Mouse (Mus musculus) layer of hippocampus, postnatal 10 days (tissue): Measurements from ENCODE around the gene Ticrr. TPM values are rescaled to one million over a fixed set of nuclear protein-coding genes. Genes with fewer than 3 reads are reported as not detected.
A peak's percentile ranks its signal among the peaks of the same experiment; 100 is the strongest.

Source experiments
- DNase-seq, 2 experiments: peaks; one replicate each; pipeline ENCODE4 v3.0.0; 2021; ENCODE audit warnings: low spot score in 2 of 2
- long read RNA-seq: library from polyadenylated mRNA; stranded (forward); transcript quantifications from one replicate; pipeline ENCODE4 v2.0.0, GENCODE M21; 2023
- total RNA-seq, 2 experiments: library from RNA; stranded (reverse); gene quantifications; 2 replicates each; pipeline ENCODE4 v1.2.3; 2021

Ticrr gene
- total RNA-seq = 1 to 10 TPM in 1 of 2 experiments, under 1 TPM in 1; 0.96 to 1.3 TPM
- long read RNA-seq, partial matches to known transcripts = 1 of 1 reads
- long read RNA-seq, other reads (novel, unspliced or antisense) = 0 of 1 reads

DNA sequence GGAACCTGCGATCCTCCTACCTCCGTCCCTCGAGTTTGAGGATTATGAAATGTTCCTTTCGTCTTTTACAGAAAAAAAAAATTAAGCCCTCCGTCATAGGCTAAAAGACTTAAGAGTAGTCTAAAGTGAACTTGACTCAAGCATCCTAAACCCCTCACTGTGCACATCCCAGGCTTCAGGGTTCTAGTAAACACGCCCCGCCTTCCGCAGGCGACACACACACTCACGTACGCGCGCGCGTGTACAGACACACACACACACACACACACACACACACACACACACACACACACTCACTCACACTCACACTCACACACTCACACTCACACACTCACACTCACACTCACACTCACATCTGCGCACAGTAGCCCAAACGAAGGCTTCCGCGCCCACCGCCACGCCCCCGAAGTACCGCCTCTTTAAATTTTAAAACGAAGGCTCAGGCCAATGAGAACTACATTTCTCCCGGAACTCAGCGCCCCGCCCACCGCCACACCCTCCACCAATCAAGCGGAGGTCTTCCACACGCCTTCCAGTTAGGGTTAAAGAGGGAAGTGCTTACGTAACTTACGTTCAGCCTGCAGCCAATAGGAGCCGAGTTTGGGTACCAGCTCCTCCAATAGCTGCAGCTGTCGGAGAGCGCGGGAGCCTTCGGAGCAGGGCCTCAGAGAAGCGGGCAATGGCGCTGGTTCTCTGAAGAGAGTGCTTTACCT, at the start of gene Ticrr:
Gene Ticrr, plus strand, starts transcription at position 619 of the 713 bp plus-strand sequence.
- peak; percentile 93 to 95 for DNase-seq

DNA sequence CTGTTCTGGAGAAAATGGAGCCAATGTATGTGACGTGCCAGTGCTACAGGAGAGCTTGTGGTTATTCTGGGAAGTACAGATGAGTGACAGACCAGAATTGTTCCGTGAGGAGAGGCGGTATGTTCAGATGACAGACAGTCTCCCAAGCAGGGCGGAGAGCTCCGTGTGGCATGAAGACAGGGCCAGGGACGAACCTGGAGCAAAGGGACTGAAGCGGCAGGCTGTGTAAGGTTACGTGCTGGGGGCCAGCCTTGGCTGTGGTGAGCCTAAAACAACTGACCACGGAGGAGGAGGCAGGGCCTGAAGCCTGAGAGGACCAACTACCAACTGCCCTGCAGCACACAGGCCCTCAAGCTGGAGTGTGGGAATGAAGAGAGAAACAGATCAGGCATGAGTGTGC, 48.1 kb upstream of the Ticrr start:
- no peak for DNase-seq

DNA sequence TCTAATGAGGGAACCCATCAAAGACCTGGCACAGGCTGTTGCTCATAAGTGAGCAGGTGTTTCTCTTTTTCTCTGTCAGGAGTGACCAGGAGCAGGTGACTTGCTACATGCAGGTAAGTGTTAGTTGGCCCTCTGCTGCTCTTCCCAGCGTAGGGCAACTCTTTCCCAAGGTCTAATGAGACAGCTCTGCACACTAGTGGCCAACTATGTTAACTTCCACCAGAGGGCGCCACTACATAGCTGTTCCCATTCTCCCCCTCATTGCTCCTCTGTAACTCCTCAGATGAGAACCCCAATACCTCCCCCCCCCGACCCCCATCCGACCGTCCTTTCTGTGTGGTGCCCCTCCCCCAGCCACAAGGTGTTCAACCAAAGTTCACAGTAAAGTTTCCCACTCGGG, 47.2 kb upstream of the Ticrr start:
- peak; percentile 79 to 80 for DNase-seq

DNA sequence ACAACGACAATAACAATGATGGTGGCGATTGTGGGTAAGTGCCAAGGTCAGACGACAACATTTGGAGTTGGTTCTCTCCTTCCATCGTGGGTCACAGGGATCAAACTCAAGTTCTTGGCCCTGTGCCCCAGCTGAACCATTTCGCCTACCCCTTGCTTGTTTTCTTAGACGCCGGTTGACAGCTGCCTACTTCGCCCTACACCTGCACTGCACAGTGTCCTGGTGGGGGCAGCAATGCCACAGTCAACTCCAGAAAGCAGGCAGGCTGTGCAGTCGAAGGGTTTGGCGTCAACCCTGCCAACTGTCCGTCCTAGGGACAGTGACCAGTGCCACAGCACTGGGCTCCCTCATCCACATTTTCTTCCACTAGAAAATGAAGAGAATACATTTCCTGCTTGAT, 46.7 kb upstream of the Ticrr start:
- DNase-seq = peak in 1 of 2 experiments; percentile 16

DNA sequence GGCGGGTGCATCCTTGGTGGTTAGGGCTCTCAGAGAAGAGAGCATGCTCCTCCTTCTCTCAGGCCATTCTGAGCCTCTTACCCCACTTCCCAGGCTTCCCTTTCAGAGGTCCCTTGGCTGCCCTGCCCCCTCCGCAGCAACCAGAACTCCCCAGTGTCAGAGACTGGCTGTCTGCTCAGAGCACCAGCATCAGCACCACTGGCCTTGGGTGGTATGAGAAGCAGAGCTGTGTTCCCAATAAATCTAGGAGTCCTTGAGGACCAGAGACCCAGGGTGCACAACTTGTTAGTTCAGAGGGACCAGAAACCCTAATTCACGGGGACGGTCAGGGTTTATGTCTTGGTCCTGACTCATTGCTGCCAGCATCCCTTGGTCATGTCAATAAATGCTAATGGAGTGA, 45.0 kb upstream of the Ticrr start:
- DNase-seq = no peak

DNA sequence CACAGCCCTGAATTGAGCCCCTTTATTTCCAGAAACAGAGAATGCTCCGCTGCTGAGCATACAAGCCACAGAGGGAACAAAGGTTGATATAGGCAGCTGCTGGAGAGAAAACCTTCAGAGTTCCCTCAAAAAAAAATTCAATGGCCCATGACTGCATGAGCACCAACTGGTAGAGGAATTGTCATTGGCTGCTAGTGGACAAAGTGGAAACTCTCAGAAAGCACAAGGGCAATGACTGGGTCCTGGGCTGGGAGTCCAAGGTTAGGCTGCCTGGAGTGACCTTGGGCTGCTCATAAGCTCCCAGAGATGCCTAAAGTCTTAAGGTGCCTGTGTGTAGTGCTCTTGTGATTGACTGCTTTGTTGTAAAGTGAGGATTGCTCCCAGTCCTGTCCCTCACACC, 44.1 kb upstream of the Ticrr start:
- DNase-seq = no peak

DNA sequence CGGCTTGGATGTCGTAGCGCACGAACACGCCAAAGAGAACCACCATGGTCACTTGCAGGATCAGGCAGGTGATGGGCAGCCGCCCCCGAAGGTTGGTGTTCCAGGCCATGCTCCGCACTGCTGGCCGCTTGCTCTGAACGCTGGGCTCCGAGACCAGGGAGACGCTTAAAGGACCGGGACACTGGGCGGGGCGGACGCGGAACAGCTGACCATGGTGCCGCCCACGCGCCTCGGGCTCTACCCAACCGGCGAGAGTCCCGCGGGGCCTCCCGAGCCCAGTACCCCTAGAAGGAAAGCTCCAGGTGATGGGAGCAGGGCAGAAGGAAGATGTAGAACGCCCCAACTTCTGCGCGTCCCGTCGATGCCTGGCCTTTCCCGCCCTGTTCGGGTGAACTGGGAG, 42.6 kb upstream of the Ticrr start, which contains the start of gene Rhcg:
Gene Rhcg, minus strand, starts transcription at position 240 of the 400 bp plus-strand sequence.
- DNase-seq = no peak

DNA sequence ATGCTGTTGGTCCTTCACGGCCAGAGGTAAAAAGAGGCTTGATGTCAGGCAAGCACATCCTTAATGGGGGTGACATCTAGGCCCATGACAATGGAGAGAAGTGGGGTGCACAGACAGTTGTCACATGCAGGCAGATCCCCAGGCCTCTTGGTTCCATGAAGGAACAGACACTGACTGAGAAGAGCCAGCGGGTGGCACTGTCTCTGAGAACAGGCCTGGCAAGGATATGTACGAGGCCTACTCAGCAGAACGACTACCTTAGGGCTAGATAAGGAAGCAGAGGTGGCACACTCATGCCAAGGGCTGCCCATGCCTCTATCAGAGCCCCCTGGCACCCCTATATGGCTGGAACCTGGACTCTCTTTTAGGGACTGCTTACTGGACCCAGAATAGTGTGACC, 40.5 kb upstream of the Ticrr start:
- DNase-seq = no peak

DNA sequence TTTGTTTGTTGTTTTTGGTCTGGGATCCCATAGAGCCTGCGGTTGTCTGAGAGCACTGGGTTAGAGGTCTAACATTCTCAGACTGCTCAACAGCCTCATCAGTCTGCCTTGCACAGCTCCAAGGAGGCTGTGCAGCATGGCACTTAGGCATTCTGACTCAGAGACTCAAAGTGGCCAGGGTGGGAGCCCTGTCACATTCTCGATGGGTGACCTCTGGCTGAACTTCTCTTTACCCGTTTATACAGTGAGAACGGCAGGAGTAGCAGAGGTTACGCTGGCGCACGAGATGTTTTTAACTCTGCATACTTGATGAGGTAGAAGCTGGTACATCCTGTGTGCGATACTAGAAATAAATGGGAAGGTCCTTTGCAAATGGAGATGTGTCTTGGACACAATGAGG, 36.9 kb upstream of the Ticrr start:
- no peak for DNase-seq

DNA sequence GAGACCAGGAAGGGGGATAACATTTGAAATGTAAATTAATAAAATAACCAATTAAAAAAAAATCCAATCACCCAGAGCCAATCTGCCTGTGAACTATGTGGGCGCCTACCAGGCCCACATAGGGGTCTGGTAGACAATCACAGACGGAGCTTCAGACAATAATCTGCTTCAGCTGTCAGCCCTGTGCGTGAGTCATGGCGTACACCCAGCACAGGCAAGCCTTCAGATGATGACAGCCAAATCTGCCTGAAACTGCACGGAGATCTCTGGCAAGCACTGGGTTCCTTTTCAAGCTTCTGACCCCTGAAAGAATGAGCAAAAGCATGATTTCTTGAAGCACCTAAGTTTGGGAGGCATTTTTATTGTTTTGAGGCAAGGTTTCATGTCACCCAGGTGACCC, 33.8 kb upstream of the Ticrr start:
- DNase-seq = no peak

DNA sequence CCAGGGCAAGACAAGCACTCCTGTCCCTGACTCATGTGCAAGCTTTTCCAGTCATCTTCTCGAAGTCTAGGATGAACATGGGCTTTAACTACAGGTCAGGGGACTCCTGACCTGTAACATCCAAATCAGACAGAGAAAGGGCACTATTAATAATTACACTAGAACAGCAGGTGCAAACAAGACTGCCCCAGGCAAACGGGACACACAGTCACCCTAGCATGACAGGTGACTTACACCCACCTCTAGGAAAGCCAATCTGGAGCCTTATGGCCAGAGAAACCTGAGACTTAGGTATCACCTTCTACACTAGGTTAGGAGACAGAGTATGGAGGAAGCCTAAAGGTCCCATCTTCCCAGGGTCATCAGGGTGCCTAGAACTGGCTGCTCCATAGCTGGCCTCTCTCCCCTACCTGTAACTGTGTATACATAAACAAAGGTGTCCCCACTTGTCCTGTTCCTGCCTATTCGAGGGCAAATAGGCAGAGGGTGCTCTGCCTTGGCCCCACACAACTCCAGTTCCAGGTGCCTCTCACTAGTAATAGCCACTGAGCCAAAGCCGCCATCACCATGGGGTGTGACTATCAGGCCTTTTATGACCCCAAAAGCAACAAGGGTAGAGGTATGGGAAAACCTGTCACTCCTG, 31.6 kb upstream of the Ticrr start:
- no peak for DNase-seq

DNA sequence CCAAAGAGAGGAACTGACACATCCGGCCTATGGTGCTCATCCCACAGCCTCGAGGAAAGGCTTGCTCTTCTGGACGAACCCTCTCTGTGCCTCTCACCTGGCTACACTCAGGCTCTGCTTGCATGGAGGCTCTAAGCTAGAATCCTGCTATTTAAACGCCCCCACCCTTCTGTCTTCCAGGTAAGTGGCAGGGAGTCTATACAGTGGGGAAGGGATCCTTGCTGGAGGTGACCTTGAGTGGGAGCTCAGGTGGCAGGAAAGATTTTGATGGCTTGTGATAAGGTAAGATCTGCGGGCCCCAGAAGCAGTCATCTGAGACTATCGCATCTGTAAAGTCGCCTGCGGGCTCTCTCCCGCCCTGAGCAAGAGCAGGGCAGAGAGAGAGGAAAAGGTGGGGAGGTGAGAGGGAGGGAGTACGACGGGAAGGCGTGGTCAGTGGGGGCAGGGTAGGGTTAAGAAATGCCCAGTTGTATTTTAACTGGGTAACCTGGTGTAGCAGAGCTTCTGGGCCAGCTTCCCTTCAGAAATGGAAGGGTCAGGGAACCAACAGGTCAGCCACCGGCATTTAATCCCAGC, 28.1 kb upstream of the Ticrr start:
- no peak for DNase-seq

DNA sequence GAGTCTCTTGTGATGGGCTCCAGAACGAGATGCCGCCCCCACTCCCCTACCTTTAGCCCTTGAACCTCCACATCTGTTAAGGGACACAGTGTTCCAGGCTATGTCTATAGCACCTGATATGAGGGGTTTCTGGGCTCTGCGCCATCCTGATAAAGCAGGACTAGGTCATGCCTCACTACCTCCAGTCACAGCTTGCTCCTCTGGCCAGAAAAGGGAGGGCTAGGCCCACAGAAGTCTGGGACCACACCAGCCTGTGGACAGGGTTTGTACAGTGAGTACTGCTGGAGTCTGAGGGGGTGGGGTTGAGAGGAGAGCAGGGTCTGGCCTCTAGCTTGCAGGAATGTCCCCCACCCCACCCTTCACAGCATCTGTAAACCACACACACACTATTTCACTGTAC, 12.8 kb upstream of the Ticrr start:
- no peak for DNase-seq

DNA sequence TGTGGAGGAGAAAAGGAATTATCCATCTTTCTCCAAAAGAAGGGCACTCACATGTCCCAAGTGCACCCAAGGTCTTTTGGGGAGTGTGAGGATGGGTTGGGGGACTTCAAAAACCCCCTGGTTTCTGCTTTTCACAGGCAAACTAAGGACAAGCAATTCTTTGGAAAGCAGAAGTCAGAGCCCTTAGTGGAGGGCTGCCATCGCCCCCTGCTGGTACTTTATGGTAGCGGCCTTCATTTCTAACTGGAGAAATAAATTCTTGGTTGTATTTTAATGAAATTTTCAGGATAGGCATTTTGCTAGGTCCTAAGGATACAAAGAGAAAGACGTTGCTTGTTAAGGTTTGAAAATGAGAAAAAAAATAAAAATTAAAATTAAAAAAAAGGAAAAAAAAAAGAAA, 11.0 kb upstream of the Ticrr start:
- peak; percentile 80 to 83 for DNase-seq

DNA sequence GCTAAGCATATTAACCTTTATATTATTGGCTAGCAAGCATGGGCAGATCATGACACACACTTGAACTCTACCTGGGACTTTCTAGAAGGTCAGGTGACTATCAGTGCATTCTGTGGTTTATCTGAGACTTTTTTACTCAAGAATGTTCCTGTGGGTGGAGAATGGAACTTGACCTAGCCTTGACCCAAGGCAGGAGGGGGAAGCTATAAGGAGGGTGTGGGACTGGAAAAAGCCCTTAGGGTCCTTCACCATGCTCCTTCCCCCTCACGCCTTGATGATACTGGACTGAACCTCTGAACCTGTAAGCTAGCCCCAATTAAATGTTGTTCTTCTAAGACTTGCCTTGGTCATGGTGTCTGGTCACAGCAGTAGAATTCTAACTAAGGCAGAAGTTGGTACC, 5.8 kb upstream of the Ticrr start:
- DNase-seq = no peak

DNA sequence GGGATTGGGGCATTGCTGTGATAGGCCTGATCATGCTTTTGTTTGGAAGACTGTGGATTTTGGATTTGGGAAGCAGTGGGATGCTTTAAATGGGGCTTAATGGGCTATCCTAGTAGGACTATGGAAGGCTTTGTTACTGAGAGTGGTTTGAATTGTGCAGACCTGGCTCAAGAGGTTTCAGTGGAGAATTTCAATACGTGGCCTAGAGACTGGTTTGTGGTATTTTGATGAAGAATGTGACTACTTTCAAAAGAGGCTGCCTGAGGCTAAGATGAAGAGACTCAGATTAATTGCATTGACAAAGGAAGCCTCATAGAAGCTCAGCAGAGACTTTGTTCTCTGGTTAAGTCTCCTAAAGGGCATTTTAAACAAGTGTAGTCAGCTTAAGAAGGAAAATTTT, 5.4 kb upstream of the Ticrr start:
- no peak for DNase-seq

DNA sequence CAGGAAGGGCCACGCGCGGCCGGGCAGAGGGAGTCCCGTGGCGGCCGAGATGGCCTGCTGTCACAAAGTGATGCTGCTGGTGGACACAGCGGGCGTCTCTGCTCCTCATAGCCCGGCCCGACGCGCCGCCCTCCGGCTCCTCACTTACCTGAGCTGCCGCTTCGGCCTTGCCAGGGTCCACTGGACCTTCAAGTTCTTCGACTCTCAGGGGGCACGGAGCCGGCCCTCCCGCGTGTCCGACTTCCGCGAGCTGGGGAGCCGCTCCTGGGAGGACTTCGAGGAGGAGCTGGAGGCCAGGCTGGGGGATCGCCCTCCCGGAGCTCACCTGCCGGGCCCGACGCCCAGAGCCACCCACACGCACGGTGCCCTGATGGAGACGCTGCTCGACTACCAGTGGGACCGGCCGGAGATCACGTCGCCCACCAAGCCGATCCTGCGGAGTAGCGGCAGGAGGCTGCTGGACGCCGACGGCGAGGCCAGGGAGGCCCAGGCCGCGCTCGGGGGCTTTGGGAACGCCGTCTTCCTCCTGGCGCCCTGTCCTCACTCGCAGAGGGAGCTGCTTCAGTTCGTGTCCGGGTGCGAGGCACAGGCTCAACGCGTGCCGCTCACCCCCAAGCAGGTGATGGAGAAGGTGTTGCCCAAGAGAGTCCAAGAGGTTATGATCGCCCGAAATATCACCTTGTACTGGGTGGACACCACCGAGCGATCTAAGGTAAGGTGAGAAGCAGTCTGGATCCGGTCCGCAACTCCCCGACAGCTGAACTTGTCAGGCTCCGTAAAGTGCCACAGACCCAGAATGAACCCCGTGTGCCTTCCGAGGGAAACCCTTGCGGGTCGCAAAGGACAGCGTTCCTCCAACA, 525 bp downstream of the Ticrr start:
- peak in 1 of 2 experiments; percentile 12 for DNase-seq

DNA sequence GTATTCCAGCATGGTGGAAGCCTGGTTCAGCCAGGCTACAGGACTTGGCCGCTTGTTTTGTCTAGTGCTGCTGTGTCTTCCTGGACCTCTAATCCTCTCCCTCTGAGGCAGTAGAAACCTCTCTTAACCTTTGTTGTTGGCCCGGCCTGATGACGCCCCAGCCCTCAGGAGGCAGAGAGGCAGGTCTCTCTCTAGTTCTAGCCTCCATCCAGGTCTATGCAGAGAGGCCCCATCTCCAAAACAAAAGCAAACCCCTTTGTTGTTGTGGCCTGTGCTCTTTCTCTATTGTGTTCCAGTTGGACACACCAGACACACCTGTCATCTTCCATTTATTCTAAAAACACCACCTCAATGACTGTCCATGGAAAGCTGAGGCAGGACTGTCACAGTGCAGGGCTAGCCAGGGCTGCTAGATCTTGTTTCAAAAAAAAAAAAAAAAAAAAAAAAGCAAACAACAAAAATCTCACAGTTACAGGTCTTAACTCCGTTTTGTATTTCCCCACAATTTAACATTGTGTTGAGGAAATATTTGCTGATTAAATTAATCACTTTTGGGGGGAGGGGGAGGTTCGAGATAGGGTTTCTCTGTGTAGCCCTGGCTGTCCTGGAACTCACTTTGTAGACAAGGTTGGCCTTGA, 1.4 kb downstream of the Ticrr start:
- no peak for DNase-seq

DNA sequence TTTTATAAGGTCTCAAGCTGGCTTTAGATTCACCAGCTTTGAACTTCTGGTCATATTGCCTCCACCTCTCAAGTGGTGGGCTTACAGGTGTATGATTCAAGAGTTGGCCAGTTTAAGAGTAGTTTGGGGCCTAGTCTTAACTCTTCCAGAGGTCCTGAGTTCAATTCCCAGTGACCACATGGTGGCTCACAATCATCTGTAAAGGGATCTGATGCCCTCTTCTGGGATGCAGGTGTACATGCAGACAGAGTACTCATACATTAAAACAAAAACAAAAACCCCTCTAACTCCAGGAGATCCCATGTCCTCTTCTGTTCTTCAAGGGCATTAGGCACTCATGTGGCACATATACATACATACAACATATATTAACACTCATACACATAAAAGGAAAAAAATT, 6.7 kb downstream of the Ticrr start:
- no peak for DNase-seq

DNA sequence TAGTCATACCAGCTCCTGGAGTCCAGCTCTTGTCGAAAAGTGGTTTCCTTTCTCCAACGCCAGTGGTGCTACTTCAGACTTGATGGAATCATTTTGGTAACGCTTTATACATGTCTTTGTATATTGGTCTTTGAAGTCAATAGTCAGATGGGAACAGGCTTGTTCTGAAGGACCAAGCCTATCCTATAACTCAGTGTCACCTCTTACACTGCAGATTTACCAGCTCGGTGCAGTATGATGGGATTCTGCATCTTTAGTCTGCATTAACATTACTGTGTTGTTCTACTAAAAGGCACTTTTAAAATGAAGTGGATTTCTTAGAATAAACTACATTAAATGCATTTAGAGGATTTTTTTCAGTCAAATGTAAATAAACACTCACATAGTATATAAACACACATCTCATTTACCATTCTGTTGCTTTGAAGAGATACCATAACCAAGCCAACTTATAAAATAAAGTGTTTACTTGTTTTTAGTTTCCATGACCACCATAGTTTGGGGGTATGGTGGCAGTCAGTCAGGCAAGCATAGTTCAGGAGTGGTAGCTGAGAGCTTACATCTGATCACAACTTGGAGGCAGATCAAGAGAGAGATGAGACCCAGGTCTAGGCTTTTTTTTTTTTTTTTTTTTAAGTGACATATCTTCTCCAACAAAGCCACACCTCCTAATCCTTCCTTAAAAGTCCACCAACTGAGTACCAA, 11.1 kb downstream of the Ticrr start:
- no peak for DNase-seq
